Mouse (Mus musculus): ENCODE measurements around the gene Rnf4.

Gene Rnf4

GRCm38 (mm10) chr5:34336775-34337450, 824 bp downstream of the Rnf4 start:
- in situ Hi-C loops (cut with MseI, MboI), result no loop called here

GRCm38 (mm10) chr5:34340246-34340645, 4.2 kb downstream of the Rnf4 start:
- in situ Hi-C loops (cut with MseI, MboI), result no loop called here

DNA sequence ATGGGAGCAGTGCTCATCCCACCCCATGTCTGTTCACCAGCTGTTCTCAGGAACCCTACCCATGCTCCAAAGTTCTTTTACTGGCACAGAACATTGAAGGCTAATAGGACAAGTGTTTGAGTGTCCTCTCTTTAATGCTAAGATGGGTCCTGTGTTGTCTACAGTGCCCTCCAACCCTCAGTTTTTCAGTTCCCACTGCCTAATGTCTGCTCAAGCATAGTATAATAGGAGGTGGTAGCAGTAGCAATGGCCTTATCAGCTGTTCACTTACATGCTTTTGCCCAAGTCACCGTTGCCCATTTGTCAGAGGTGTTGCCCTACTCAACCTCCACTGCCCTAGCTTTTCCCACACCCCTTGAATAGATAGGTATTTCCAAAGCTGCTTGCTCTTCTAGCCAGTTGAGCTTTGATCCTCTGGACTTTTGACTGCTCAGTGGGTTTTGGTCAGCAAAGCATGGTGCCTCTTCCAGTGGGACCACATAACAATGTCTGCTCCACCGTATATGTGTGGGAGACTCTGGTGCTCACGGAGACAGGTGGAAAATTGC, 16.1 kb downstream of the Rnf4 start:
- in situ Hi-C loops (cut with MseI, MboI), result no loop called here

- in situ Hi-C loops (cut with MseI, MboI), result no loop called here
These were observed 24.2 kb downstream of the Rnf4 start for GRCm38 (mm10) chr5:34360261-34360660.

DNA sequence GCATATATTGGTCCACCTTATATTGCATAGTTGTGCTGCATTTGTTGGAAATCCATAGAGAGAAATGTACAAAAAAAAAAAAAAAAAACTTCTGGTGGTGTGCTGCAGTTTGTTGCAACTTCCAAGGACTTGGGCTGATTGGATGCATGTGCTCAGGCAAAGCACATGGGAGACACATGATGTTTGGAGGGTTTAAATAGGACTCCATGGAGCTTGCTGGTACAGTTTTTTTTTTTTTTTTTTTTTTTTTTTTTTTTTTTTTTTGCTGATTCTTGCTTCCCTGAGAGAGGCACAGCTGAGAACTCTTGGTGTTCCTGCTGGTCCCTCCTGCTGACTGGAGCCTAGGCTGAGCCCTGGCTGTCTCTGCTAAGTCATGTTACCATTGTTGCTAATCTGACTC, 27.0 kb downstream of the Rnf4 start:
- in situ Hi-C loops (cut with MseI, MboI), result no loop called here

DNA sequence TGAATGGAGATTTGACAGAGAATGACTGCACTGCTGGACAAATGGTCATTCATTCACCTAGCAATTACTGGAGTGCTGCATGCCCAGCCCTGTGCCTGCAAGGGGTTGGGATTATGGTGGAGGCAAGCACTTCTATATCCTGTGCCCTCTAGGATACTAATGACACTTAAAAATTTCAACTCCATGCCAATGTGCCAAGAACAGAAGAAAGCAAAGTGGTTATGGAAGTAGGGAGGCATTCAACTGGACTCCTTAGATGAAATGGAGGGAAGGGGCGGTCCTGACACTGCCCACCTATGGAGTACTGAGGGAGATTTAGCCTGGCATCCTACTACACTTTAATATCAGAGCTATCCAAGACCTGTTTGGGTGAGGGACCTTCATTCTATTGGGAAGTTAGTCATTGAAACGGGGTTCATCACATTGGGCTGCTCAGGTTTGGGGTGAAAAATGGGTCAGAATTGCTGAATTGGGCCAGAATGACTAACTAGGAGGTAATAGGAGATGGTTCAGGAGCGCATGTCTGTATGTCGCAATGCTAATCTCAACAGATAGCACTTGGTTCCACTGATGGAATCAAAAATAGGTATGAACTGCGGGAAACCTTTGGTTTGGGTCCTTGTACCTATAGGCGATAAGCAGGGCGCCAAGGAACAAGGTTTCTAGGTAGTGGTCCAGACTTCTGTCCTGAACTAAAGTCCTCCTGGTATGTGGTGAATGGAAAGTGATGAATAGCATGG, 32.6 kb downstream of the Rnf4 start:
- in situ Hi-C loops (cut with MseI, MboI), result no loop called here

- in situ Hi-C loops (cut with MseI, MboI), result no loop called here
These were observed 33.4 kb downstream of the Rnf4 start, which contains the start of gene Fam193a for GRCm38 (mm10) chr5:34369341-34370021. Gene Fam193a (plus strand): TSS chr5:34369933.

DNA sequence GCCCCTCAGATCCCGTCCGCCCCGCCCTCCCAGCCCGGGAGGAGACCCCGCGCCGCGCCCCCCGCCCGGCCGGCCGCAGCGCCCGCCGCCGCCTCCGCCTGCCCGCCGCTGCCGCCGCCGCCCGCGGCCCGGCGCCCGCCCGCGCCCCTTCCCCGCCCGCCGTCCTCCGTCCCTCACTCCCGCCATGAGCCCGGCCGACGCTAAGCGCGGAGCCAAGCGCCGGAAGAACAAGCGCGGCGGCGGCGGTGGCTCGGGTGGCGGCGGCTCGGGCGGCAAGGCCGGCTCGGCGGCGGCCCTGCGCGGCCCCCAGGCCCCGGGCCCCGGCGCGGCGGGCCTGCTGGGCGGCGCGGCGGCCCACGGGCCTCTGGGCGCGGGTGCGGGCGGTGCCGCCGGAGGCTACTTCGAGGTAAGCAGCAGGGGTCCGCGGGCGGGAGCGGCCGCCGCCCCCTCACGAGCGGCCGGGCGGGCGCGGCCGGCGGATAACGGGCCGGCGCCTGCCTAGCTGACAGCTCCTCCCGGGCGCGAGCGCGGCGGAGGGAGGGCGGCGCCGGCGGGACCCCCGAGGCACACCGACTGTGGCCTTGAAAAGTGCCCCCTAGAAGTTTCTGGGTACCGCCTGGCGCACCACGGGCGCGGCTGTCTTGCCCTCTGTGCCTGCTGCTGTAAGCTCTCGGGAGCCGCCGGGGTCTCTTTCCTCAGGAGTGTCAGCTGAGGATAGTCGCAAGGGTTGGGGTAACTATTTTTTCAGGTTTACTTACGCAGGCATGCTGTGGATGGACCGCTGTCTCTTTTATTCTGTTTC, 34.1 kb downstream of the Rnf4 start:
- in situ Hi-C loops (cut with MseI, MboI), result no loop called here

DNA sequence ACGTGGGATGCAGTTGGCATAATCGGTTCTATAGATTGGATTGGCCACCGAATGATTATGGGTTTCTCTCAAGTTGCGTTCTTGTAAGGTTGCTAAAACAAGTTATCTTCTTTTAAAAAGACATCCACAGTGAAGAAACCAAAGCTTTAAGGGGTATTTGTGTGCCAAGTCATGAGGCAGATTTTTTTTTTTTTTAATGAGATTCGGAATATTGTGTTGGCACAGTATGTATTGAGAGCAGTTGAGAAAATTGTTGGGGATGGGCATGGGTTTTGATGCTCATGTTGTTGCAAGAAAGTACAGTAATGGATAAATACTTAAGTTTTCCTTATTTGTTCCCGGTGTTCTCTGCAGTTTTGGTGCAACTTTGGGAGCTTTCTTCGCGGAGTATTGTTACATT, 34.8 kb downstream of the Rnf4 start:
- in situ Hi-C loops (cut with MseI, MboI), result no loop called here

GRCm38 (mm10) chr5:34372141-34372540, 36.1 kb downstream of the Rnf4 start:
- in situ Hi-C loops (cut with MseI, MboI), result no loop called here

- in situ Hi-C loops (cut with MseI, MboI), result no loop called here
These were observed 36.5 kb downstream of the Rnf4 start for GRCm38 (mm10) chr5:34372541-34372940.

- in situ Hi-C loops (cut with MseI, MboI), result no loop called here
These were observed 42.7 kb downstream of the Rnf4 start for GRCm38 (mm10) chr5:34378787-34379186.

DNA sequence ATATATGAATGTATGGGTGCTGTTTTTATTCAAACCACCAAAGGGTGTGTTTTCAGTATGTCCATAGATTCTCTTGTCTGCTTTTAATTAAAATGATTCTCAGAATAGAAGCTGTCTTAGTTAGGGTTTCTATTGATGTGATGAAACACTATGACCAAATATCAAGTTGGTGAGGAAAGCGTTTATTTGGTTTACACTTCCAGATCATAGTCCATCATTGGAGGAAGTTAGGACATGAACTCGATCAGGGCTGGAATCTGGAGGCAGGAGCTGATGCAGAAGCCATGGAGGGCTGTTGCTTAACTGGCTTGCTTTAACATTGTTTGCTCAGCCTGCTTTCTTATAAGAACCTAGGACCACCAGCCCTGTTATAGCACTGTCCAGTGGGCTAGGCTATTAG, 45.6 kb downstream of the Rnf4 start:
- in situ Hi-C loops (cut with MseI, MboI), result no loop called here

DNA sequence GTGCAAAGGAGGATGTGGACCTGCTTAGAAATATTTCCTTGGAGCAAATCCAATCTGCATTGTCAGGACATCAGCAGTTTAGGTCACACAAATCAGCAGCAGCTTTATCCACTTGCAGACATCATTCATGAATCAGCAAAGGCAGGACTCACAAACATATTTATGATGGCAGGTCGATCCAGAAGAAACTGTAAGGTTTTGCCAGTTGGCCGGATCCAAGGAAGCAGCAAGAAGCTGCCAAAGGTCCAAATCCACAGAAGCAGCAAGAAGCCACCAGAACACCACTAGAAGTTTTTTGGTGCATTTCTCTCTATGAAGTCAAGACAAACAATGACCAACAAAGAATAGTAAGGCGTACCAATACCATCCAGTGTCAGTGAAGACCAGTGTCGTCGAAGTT, 49.5 kb downstream of the Rnf4 start:
- in situ Hi-C loops (cut with MseI, MboI), result no loop called here

GRCm38 (mm10) chr5:34386744-34387143, 50.7 kb downstream of the Rnf4 start:
- in situ Hi-C loops (cut with MseI, MboI), result no loop called here

DNA sequence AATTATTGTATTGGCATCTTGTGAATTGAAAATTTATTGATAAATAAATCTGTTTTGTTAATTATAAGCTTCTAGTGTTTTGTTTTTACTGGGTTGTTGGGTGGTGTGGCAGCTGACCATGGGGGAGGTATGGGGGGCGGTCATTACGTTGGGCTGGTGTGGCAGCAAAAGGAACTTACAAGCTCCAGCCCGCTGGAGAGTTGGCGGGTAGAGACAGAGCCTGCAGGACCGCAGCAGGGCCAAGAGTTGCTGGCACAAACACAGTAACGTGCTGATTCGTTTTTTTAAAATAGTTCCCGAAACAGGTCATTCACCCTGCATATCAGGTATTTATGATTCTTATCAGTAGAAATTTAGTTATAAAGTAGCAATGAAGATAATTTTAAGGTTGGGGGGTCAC, 57.2 kb downstream of the Rnf4 start:
- in situ Hi-C loops (cut with MseI, MboI), result no loop called here

DNA sequence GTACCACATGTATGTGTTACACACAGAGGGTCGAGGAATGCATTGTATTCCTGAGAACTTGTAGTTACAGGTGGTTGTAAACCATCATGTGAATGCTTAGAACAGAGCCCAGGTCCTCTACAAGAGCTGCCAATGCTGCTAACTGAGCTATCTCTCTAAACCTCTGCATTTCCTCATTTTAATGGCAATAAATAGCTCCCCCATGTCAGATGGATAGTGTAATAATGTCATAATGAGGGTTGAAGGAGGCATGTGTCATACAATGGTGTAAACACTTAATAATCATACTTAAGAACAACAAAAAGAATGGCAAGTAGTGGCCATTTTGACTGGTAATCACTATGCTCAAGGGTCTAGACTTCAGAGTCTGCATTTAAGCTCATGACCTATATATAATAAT, 59.3 kb downstream of the Rnf4 start:
- in situ Hi-C loops (cut with MseI, MboI), result no loop called here

- in situ Hi-C loops (cut with MseI, MboI), result no loop called here
These were observed 59.9 kb downstream of the Rnf4 start for GRCm38 (mm10) chr5:34395850-34396540.

DNA sequence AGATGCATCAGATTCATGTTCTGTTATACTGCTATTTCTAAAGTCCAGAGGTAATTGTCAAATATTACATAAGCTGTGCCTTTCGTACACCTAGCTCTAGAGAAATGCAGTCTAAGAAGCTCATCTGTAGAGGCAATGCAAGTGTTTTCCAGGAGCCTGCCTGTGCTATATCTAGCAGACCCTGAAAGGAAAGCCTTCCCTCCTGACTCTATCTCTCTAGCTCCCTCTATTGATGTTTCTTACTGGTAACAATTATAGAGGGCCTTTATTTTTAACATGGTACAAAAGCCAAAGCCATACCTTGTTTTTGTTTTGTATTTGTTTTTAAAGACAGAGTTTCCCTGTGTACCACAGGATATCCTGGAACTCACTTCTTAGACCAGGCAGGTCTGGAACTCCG, 61.8 kb downstream of the Rnf4 start:
- in situ Hi-C loops (cut with MseI, MboI), result no loop called here

DNA sequence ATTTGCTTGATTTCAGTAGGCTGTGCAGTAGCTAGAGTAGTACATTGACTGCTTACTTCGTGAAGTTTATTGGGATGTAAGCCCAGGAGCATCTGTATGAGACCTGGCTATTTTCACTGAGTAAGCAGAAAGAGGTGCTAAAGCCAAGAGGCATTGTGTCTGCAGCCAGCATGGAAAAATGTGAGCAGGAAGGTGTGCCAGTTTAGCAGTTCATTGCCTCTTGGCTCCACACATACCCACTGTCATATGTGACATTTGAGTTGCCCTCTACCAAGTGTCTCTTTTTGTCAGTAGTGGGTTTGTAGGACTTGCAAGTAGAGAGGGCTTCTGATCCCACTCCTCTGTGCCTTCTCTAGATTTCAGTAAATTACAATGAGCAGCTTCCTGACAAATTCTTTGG, 62.2 kb downstream of the Rnf4 start:
- in situ Hi-C loops (cut with MseI, MboI), result no loop called here

Measured in mouse trophoblast stem cell (cell line).